Mouse (Mus musculus): Measurements from ENCODE around the gene Slc8a2. TPM values are rescaled to one million over a fixed set of nuclear protein-coding genes. Genes with fewer than 3 reads are reported as not detected.

Gene Slc8a2
- total and polyA plus RNA-seq, 2 experiments from 2014 or later: 1.1 to 76.0 TPM

DNA sequence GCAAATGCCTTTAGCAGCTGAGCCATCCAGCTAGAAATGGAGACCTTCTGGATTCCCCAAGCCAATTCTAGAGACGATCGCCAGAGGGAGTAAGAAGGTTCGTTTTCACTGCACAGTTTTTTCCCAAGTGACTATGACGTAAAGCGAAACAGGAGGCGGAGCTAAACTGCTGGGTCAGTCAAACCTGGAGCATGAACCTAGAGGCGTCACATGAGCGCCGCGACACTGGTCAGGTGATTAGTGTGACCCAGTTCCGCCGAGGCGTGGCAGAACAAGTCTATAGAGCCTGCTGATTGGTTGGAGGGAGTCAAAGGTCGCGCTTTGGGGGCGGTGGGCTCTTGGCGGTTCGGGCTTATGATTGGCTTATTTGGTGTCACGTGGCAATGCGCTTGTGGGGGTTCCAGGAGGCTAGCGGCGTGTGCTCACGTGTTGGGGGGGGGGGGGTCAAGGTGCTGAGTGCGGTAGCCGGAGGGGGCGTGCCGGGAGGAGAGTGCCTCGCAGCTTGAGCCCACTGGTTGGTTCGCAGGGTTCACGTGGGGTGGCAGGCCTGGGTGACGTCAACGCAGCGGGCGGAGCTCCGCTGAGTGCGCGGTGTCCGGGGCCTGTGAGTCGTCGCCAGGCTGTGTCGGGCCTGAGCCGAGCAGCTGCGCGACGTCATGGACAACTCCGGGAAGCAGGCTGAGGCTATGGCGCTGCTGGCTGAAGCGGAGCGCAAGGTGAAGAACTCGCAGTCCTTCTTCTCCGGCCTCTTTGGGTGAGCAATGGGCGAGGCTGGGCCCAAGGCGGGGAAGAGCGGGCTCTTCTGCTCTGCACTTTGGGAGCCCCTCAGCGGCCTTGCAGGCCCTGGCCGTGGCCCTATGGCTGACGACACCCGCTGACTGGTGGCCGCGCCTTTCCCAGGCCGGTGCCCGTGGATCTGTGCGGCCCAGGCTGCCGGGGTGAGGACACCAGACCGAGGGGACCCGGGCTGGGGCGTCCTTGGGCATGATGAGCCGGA, 31.3 kb upstream of the Slc8a2 start, which contains the start of gene Napa:
Gene Napa (plus strand): TSS at position 438 of the 997 bp plus-strand sequence.
- H3K4me1 ChIP-seq (ENCODE audit: insufficient read depth, low read length): peaks cover 6% of the 10 kb centered on the region
- DNase-seq (ENCODE audit: low spot score) (peak; percentile 100), ATAC-seq (ENCODE audit: low FRiP score) (peak; percentile 98)
- WGBS: under 1% methylated on average over 65 of the region's 68 CpGs
- H3K36me3 ChIP-seq (ENCODE audit: insufficient read depth, low read length): peaks cover 15% of the 10 kb centered on the region
- H3K9ac ChIP-seq (replicated peaks; ENCODE audit: low read length, poor library complexity, severe bottlenecking): peak within 1 kb of the TSS; percentile 100
- H3K4me2 ChIP-seq (ENCODE audit: low read depth, low read length, poor library complexity, severe bottlenecking): peak within 1 kb of the TSS; percentile 78
- TF ChIP-seq CTCF (IDR thresholded peaks at IDR 0.05): peak; percentile 87
- peak within 1 kb of the TSS; percentile 87 for H3K27ac ChIP-seq (ENCODE audit: low read depth, low read length)
- H3K27me3 ChIP-seq (ENCODE audit: insufficient read depth, low read length): peaks cover 10% of the 10 kb centered on the region; the same call in 1 of the 2 replicates
- H3K4me3 ChIP-seq (ENCODE audit: low read depth, low read length): peak within 1 kb of the TSS; percentile 96
- H3K9me3 ChIP-seq (ENCODE audit: low read length): no peaks in the 10 kb centered on the region

DNA sequence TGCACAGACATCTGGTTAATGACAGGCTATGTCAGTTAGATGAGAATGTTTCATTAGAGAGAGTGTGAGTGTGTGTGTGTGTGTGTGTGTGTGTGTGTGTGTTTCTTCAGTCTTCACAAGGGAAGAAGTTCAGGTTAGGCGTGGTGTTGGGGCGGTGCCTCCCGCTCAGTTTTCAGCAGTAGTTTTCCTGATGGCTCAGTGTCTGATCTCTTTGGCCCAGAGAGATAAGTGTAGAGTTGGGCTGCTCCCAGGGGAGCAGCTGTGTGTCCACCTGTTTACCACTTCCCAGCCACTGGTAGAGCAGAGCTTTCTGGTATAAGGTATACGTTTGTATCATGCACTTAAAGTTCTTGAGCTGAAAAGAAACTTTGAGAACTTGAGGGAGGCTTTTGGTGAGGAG, 29.7 kb upstream of the Slc8a2 start:
- Histone ChIP-seq H3K4me1 (ENCODE audit: insufficient read depth, low read length) (peaks cover 6% of the 10 kb centered on the region), H3K36me3 (ENCODE audit: insufficient read depth, low read length) (peaks cover 26% of the 10 kb centered on the region), H3K9me3 (ENCODE audit: low read length) (no peaks in the 10 kb centered on the region), H3K4me3 (ENCODE audit: low read depth, low read length) (no peak overlapping the region), H3K27ac (ENCODE audit: low read depth, low read length) (no peak overlapping the region), H3K9ac (replicated peaks; ENCODE audit: low read length, poor library complexity, severe bottlenecking) (0 out of 2 replicates have a peak overlapping the region, but pooled peaks have one; percentile 29), H3K4me2 (ENCODE audit: low read depth, low read length, poor library complexity, severe bottlenecking) (peak overlapping the region; percentile 78), H3K27me3 (ENCODE audit: insufficient read depth, low read length) (peaks cover 2% of the 10 kb centered on the region; the same call in 1 of the 2 replicates)
- DNase-seq (ENCODE audit: low spot score): no peak
- 79% methylated on average over 4 of the region's 4 CpGs for WGBS
- no peak for ATAC-seq (ENCODE audit: low FRiP score)
- TF ChIP-seq CTCF (IDR thresholded peaks at IDR 0.05): no peak

DNA sequence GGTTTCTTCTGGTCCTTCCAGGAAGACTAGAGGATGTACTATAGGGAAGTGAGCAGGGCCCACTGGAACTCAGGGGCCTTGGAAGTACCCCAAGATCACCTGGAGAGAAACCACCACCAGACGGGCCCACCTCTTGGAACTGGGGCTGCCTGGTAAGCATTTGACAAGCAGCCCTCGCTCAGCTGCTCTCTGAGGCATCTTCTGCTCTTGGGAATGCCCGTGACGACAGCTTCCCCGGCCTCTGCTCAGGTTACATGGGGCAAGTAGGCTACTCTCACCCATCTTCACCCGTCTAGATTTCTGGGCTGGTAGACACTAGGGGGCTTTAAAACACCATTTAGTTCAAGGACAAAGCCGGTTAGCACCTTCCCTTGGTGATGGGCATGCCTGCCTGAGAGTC, 28.5 kb upstream of the Slc8a2 start:
- peaks cover 6% of the 10 kb centered on the region for H3K4me1 ChIP-seq (ENCODE audit: insufficient read depth, low read length)
- 86% methylated on average over 7 of the region's 7 CpGs for WGBS
- no peak overlapping the region for H3K4me2 ChIP-seq (ENCODE audit: low read depth, low read length, poor library complexity, severe bottlenecking)
- H3K27me3 ChIP-seq (ENCODE audit: insufficient read depth, low read length): no peaks in the 10 kb centered on the region
- H3K36me3 ChIP-seq (ENCODE audit: insufficient read depth, low read length): peaks cover 31% of the 10 kb centered on the region
- no peak for TF ChIP-seq CTCF (IDR thresholded peaks at IDR 0.05)
- DNase-seq (ENCODE audit: low spot score) (no peak), ATAC-seq (ENCODE audit: low FRiP score) (no peak)
- no peak overlapping the region for H3K9ac ChIP-seq (replicated peaks; ENCODE audit: low read length, poor library complexity, severe bottlenecking)
- no peak overlapping the region for H3K27ac ChIP-seq (ENCODE audit: low read depth, low read length)
- H3K9me3 ChIP-seq (ENCODE audit: low read length): no peaks in the 10 kb centered on the region
- H3K4me3 ChIP-seq (ENCODE audit: low read depth, low read length): no peak overlapping the region

- Histone ChIP-seq H3K9me3 (ENCODE audit: low read length) (no peaks in the 10 kb centered on the region), H3K4me2 (ENCODE audit: low read depth, low read length, poor library complexity, severe bottlenecking) (no peak overlapping the region), H3K9ac (replicated peaks; ENCODE audit: low read length, poor library complexity, severe bottlenecking) (no peak overlapping the region), H3K4me1 (ENCODE audit: insufficient read depth, low read length) (peaks cover 6% of the 10 kb centered on the region), H3K27ac (ENCODE audit: low read depth, low read length) (no peak overlapping the region), H3K27me3 (ENCODE audit: insufficient read depth, low read length) (no peaks in the 10 kb centered on the region), H3K4me3 (ENCODE audit: low read depth, low read length) (no peak overlapping the region), H3K36me3 (ENCODE audit: insufficient read depth, low read length) (peaks cover 34% of the 10 kb centered on the region)
- TF ChIP-seq CTCF (IDR thresholded peaks at IDR 0.05): no peak
- 83% methylated on average over 15 of the region's 15 CpGs for WGBS
- DNase-seq (ENCODE audit: low spot score) (no peak), ATAC-seq (ENCODE audit: low FRiP score) (no peak)
Observed at GRCm38 (mm10) chr7:16101726-16102475, 27.7 kb upstream of the Slc8a2 start.

GRCm38 (mm10) chr7:16102686-16103226, 26.9 kb upstream of the Slc8a2 start:
- Histone ChIP-seq H3K27me3 (ENCODE audit: insufficient read depth, low read length) (no peaks in the 10 kb centered on the region), H3K36me3 (ENCODE audit: insufficient read depth, low read length) (peaks cover 34% of the 10 kb centered on the region), H3K4me2 (ENCODE audit: low read depth, low read length, poor library complexity, severe bottlenecking) (no peak overlapping the region), H3K9ac (replicated peaks; ENCODE audit: low read length, poor library complexity, severe bottlenecking) (no peak overlapping the region; the same call in 1 of the 2 replicates), H3K27ac (ENCODE audit: low read depth, low read length) (no peak overlapping the region), H3K4me3 (ENCODE audit: low read depth, low read length) (no peak overlapping the region), H3K9me3 (ENCODE audit: low read length) (no peaks in the 10 kb centered on the region), H3K4me1 (ENCODE audit: insufficient read depth, low read length) (peaks cover 6% of the 10 kb centered on the region)
- WGBS: 86% methylated on average over 5 of the region's 5 CpGs
- TF ChIP-seq CTCF (IDR thresholded peaks at IDR 0.05): no peak
- DNase-seq (ENCODE audit: low spot score) (no peak), ATAC-seq (ENCODE audit: low FRiP score) (no peak)
